Mouse (Mus musculus): ENCODE data around the gene Abhd12b. TPM values are rescaled to one million over a fixed set of nuclear protein-coding genes. Genes with fewer than 3 reads are reported as not detected.
A peak's percentile ranks its signal among the peaks of the same experiment; 100 is the strongest.

Abhd12b gene
- polyA plus RNA-seq, 2 experiments, result 0.04 TPM; not detected in 1

DNA sequence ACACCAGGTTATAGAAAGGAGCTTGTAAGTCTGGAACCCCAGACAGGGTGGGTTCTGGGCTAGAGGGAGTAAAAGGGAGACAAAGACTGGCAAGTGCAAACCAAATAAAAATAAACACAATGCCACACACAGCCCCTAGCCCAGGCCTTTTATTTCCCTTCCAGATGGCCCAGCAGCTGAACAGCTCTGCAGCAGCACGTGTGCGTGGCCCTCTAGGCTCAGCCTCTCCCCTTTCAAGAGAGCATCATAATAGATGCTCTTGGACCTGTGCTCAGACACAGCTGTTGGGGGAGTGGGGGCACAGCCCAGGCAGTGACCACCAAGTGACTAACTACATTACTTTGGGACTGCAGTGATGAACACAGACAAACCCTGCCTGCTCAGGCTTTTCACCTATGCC, 45.8 kb upstream of the Abhd12b start:
- Histone ChIP-seq H3K9ac (ENCODE audit: low read depth, low read length, severe bottlenecking) (no peak overlapping the region), H3K36me3 (ENCODE audit: control insufficient read depth, insufficient read depth, low read length) (no peaks in the 10 kb centered on the region), H3K9me3 (ENCODE audit: control insufficient read depth, low read length) (no peaks in the 10 kb centered on the region), H3K27ac (replicated peaks; ENCODE audit: low read depth, low read length) (no peak overlapping the region), H3K4me2 (replicated peaks; ENCODE audit: low read depth, low read length, severe bottlenecking) (no peak overlapping the region), H3K4me1 (ENCODE audit: control insufficient read depth, insufficient read depth, low read length) (peaks cover 32% of the 10 kb centered on the region), H3K4me3 (replicated peaks; ENCODE audit: low read length) (no peak overlapping the region), H3K27me3 (ENCODE audit: control insufficient read depth, insufficient read depth, low read length) (no peaks in the 10 kb centered on the region)
- no peak for TF ChIP-seq POLR2A (IDR thresholded peaks at IDR 0.05; ENCODE audit: borderline replicate concordance, extremely low read depth, insufficient read depth, insufficient read length)
- DNase-seq (ENCODE audit: low spot score) (peak; percentile 22), ATAC-seq (ENCODE audit: low FRiP score, low read depth) (0 out of 2 replicates have a peak, but pooled peaks have one; percentile 39)
- 21% methylated on average over 2 of the region's 2 CpGs for WGBS

DNA sequence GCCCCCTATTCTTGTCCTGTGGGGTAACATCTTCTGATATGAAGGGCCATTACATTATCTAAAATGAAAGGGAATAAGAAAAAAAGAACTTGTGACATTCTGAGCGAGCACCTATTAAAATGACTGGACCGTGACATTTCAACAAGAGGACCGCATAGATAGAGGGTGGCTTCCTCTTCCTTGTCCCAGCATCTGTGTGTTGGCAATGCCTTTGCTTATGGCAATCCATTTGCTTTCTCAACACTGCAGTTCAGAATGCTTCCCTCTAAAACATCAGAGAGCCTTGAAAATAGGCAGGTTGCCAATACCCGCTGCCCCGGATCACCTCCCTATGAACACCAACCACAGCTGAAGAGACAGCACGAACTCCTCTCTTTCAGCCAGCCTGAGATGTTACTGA, 44.0 kb upstream of the Abhd12b start:
- DNase-seq (ENCODE audit: low spot score) (no peak), ATAC-seq (ENCODE audit: low FRiP score, low read depth) (no peak)
- H3K36me3 ChIP-seq (ENCODE audit: control insufficient read depth, insufficient read depth, low read length), result no peaks in the 10 kb centered on the region
- no peaks in the 10 kb centered on the region for H3K9me3 ChIP-seq (ENCODE audit: control insufficient read depth, low read length)
- no peak overlapping the region for H3K9ac ChIP-seq (ENCODE audit: low read depth, low read length, severe bottlenecking)
- H3K4me3 ChIP-seq (replicated peaks; ENCODE audit: low read length), result peak overlapping the region; percentile 90
- H3K27me3 ChIP-seq (ENCODE audit: control insufficient read depth, insufficient read depth, low read length), result no peaks in the 10 kb centered on the region
- peak overlapping the region; percentile 95 for H3K4me2 ChIP-seq (replicated peaks; ENCODE audit: low read depth, low read length, severe bottlenecking)
- H3K4me1 ChIP-seq (ENCODE audit: control insufficient read depth, insufficient read depth, low read length), result peaks cover 22% of the 10 kb centered on the region
- 70% methylated on average over 6 of the region's 6 CpGs for WGBS
- no peak overlapping the region for H3K27ac ChIP-seq (replicated peaks; ENCODE audit: low read depth, low read length)
- no peak for TF ChIP-seq POLR2A (IDR thresholded peaks at IDR 0.05; ENCODE audit: borderline replicate concordance, extremely low read depth, insufficient read depth, insufficient read length)

DNA sequence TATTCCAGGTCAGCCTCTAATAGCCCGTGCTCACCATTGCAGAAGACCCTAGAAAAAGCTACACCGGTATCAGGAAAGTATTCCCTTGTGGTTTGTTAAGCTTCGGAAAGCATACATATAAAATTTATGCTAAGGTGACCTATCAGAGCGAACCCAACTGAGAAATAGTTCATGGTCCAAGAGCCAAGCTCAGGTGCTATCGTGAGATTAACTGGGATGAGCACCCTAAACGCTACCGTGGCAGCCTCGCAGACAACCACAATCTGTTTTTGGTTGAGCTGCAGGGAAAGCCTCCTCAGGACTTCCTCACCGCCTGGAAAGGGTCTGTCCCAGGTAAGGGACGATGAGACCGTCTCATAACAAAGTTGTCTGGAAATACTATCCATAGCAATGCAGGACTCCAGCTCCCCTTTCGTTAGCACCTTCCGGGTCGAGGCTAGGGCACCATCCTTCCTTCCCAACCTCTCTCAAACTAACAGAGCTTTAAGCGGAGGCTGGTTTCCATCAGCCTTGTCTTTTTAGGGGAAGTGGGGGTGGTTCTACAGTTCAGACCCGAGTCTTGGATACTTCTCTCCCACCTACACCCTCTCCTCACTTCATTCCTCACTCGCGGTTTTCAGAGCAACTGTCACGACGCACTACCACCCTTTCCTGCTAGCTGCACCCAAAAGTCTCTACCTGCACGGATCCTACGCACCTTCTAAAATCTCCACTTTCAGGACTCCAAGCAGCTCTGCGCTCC, 43.4 kb upstream of the Abhd12b start:
- Histone ChIP-seq H3K9ac (ENCODE audit: low read depth, low read length, severe bottlenecking) (peak overlapping the region; percentile 89), H3K4me3 (replicated peaks; ENCODE audit: low read length) (peak overlapping the region; percentile 90), H3K4me1 (ENCODE audit: control insufficient read depth, insufficient read depth, low read length) (peaks cover 17% of the 10 kb centered on the region), H3K27ac (replicated peaks; ENCODE audit: low read depth, low read length) (peak overlapping the region; percentile 43; the same call in 1 of the 2 replicates), H3K9me3 (ENCODE audit: control insufficient read depth, low read length) (no peaks in the 10 kb centered on the region), H3K4me2 (replicated peaks; ENCODE audit: low read depth, low read length, severe bottlenecking) (peak overlapping the region; percentile 95), H3K36me3 (ENCODE audit: control insufficient read depth, insufficient read depth, low read length) (no peaks in the 10 kb centered on the region), H3K27me3 (ENCODE audit: control insufficient read depth, insufficient read depth, low read length) (no peaks in the 10 kb centered on the region)
- no peak for TF ChIP-seq POLR2A (IDR thresholded peaks at IDR 0.05; ENCODE audit: borderline replicate concordance, extremely low read depth, insufficient read depth, insufficient read length)
- ATAC-seq (ENCODE audit: low FRiP score, low read depth) (no peak), DNase-seq (ENCODE audit: low spot score) (no peak)
- WGBS, result 9% methylated on average over 23 of the region's 23 CpGs

DNA sequence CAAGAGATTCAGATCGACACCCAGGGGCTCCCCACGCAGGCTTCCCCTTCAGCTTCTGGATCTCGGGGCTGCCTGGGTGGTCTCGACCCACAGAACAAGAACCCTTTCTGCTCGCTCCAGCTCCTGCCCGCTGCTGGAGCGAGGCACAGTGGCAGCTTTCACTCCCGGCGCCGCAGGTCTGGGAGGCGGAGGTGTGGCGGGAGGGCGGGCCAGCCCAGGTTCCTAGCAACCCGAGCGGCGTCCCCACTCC, 42.9 kb upstream of the Abhd12b start:
- DNase-seq (ENCODE audit: low spot score) (no peak), ATAC-seq (ENCODE audit: low FRiP score, low read depth) (peak; percentile 51)
- Histone ChIP-seq H3K4me2 (replicated peaks; ENCODE audit: low read depth, low read length, severe bottlenecking) (peak overlapping the region; percentile 95), H3K4me3 (replicated peaks; ENCODE audit: low read length) (peak overlapping the region; percentile 90), H3K27me3 (ENCODE audit: control insufficient read depth, insufficient read depth, low read length) (no peaks in the 10 kb centered on the region), H3K4me1 (ENCODE audit: control insufficient read depth, insufficient read depth, low read length) (peaks cover 17% of the 10 kb centered on the region), H3K9ac (ENCODE audit: low read depth, low read length, severe bottlenecking) (peak overlapping the region; percentile 89), H3K27ac (replicated peaks; ENCODE audit: low read depth, low read length) (peak overlapping the region; percentile 43; the same call in 1 of the 2 replicates), H3K9me3 (ENCODE audit: control insufficient read depth, low read length) (no peaks in the 10 kb centered on the region), H3K36me3 (ENCODE audit: control insufficient read depth, insufficient read depth, low read length) (no peaks in the 10 kb centered on the region)
- TF ChIP-seq POLR2A (IDR thresholded peaks at IDR 0.05; ENCODE audit: borderline replicate concordance, extremely low read depth, insufficient read depth, insufficient read length), result no peak
- 0% methylated on average over 16 of the region's 16 CpGs for WGBS

DNA sequence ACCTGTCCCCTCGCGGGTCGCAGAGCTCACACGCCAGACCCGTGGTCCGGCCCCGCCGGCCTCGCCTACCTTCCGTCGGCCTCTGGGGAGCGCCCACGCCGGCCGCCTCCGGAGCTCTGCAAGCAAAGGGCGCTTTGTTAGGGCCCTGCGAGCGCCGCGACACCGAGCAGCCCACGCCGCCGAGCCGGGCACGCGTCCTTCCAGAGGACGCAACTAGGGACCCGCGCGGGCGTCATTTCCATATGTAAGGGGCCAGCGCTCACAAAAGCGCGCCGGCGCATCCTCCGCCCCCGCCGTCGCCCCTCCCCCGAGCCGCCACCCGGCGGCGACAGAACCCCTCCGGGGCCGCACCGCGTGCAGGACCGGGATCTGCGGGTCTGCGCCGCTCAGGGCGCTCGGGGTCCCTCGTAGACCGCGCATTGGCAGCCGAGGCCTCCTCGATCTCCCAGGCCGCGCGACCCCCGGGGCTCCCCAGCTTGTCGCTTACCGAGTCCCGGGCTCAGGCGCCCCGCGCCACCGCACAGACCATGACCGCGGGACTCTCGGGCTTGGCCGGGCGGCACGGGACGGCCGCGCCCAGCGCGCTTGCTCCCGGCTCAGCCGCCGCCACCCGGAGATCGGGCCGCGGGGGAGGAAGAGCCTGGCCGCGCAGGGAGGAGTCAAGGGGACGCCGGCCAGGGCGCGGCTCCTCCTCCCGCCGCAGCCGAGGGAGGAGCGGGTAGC, 42.4 kb upstream of the Abhd12b start:
- H3K9me3 ChIP-seq (ENCODE audit: control insufficient read depth, low read length), result no peaks in the 10 kb centered on the region
- H3K4me2 ChIP-seq (replicated peaks; ENCODE audit: low read depth, low read length, severe bottlenecking), result peak overlapping the region; percentile 95
- ATAC-seq (ENCODE audit: low FRiP score, low read depth), result peak; percentile 82
- H3K36me3 ChIP-seq (ENCODE audit: control insufficient read depth, insufficient read depth, low read length), result no peaks in the 10 kb centered on the region
- peak overlapping the region; percentile 83 for H3K27ac ChIP-seq (replicated peaks; ENCODE audit: low read depth, low read length)
- 1% methylated on average over 56 of the region's 101 CpGs for WGBS
- DNase-seq (ENCODE audit: low spot score), result peak; percentile 67
- H3K27me3 ChIP-seq (ENCODE audit: control insufficient read depth, insufficient read depth, low read length), result no peaks in the 10 kb centered on the region
- H3K4me3 ChIP-seq (replicated peaks; ENCODE audit: low read length), result peak overlapping the region; percentile 90
- peaks cover 17% of the 10 kb centered on the region for H3K4me1 ChIP-seq (ENCODE audit: control insufficient read depth, insufficient read depth, low read length)
- 0 out of 2 replicates have a peak, but pooled peaks have one; percentile 24 for TF ChIP-seq POLR2A (IDR thresholded peaks at IDR 0.05; ENCODE audit: borderline replicate concordance, extremely low read depth, insufficient read depth, insufficient read length)
- H3K9ac ChIP-seq (ENCODE audit: low read depth, low read length, severe bottlenecking), result peak overlapping the region; percentile 89

Measured in limb, embryonic 14.5 days (tissue).